Mouse (Mus musculus): ENCODE measurements at regions not wholly inside any gene's neighbourhood (a gene's known extent, or its start where the extent isn't known, plus 50 kb on each side); places are given as distances from the start of the nearest gene placed in this dataset.

GRCm38 (mm10) chr3:132428148-132428547 is 201.5 kb upstream of the Gimd1 start:
- TF ChIP-seq CTCF (IDR thresholded peaks at IDR 0.05; ENCODE audit: low read depth, low read length) (no peak), POLR2A (IDR thresholded peaks at IDR 0.05; ENCODE audit: borderline replicate concordance, low read depth, low read length) (no peak)

Measured in bone marrow macrophage, adult 2 months (primary cell).